Mouse (Mus musculus): Measurements from ENCODE around the gene Gm20547.
A peak's percentile ranks its signal among the peaks of the same experiment; 100 is the strongest.

The Gm20547 gene

DNA sequence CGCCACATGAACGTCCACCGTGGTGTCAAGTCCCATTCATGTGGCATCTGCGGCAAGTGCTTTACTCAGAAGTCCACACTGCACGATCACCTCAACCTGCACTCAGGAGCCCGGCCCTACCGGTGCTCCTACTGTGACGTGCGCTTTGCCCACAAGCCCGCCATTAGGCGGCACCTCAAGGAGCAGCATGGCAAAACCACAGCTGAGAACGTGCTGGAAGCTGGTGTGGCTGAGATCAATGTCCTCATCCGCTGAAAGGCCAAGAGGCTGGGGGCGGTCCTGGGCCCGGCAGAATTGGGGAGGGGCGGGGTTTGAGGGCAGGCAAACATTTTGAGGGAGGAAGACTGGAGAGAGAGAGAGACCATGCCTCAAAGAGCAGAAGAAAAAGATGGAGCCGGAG is 14.5 kb upstream of the Gm20547 start:
- DNase-seq (ENCODE audit: low spot score in 2 of 2) = no peak

- no peak for DNase-seq (ENCODE audit: low spot score in 2 of 2)
Measured at GRCm38 (mm10) chr17:34895724-34896123, 13.9 kb upstream of the Gm20547 start.

DNA sequence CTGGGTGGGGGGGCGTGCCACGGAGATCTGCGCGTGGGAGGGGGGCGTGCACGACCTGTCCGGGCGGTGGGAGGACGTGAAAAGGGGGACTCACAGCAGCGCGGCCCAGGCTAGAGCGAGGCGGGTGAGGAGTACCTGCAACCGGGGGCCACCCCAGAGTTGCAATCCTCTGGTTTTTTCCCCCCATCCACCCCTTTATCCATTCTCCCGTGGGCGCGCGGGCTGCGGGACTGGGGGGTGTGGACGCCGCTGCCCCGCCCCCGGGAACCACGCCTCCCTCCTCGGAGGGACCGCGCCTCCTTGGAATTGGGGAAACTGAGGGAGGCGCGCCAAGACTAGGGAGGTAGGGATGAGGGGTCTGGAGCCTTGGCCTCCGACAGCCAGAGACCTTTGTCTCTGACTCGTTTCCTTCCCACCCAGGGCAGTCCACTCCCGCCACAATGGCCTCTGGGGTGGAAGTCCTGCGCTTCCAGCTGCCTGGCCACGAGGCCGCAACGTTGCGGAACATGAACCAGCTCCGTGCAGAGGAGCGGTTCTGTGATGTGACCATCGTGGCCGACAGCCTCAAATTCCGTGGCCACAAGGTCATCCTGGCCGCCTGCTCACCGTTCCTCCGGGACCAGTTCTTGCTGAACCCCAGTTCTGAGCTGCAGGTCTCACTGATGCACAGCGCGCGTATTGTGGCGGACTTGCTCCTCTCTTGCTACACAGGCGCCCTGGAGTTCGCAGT is 13.1 kb upstream of the Gm20547 start:
- no peak for DNase-seq (ENCODE audit: low spot score in 2 of 2)

GRCm38 (mm10) chr17:34894074-34894597 is 12.3 kb upstream of the Gm20547 start:
- DNase-seq (ENCODE audit: low spot score in 2 of 2) = peak; percentile 89 to 90

- no peak for DNase-seq (ENCODE audit: low spot score in 2 of 2)
Measured at GRCm38 (mm10) chr17:34893072-34893824, 11.4 kb upstream of the Gm20547 start.

DNA sequence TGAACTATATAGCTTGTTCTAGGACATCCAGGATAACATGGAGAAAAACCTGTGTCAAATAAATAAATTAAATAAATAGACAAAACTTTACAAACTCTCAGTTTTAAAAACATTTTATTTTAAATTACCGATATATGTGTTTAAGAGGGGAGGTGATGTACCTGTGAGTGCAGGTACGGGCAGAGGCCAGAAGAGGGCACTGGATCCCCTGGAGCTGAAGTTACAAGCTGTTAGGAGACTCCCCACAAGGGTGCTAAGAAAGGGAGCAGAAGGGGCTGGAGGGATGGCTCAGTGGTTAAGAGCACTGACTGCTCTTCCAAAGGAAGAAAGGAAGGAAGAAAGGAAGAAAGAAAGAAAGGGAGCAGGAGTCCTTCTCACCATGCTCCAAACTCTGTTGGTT is 9.5 kb upstream of the Gm20547 start:
- no peak for DNase-seq (ENCODE audit: low spot score in 2 of 2)

- no peak for DNase-seq (ENCODE audit: low spot score in 2 of 2)
Measured at GRCm38 (mm10) chr17:34890074-34890743, 8.4 kb upstream of the Gm20547 start.

- DNase-seq (ENCODE audit: low spot score in 2 of 2) = no peak
Measured at GRCm38 (mm10) chr17:34887942-34888341, 6.1 kb upstream of the Gm20547 start.

DNA sequence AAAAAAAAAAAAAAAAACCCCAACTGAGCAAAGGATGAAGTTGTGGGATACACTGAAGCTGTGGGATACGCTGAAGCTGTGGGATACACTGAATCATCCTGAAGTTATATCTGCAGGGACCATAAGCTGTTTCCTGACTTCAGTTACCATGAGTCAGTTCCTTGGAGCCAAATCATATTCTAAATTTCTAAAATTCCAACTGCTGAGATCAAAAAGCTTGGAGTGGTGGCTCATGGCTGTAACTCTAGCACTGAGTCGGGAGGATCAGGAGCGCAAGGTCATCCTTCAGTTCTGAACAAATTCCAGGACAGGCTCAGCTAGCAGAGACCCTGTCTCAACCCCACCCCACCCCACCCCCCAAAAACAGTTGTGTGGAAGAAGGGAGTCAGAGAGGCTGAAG is 3.8 kb upstream of the Gm20547 start:
- DNase-seq (ENCODE audit: low spot score in 2 of 2) = no peak

GRCm38 (mm10) chr17:34884704-34885103 is 2.9 kb upstream of the Gm20547 start:
- no peak for DNase-seq (ENCODE audit: low spot score in 2 of 2)

- no peak for DNase-seq (ENCODE audit: low spot score in 2 of 2)
Measured at GRCm38 (mm10) chr17:34883332-34883731, 1.5 kb upstream of the Gm20547 start.

DNA sequence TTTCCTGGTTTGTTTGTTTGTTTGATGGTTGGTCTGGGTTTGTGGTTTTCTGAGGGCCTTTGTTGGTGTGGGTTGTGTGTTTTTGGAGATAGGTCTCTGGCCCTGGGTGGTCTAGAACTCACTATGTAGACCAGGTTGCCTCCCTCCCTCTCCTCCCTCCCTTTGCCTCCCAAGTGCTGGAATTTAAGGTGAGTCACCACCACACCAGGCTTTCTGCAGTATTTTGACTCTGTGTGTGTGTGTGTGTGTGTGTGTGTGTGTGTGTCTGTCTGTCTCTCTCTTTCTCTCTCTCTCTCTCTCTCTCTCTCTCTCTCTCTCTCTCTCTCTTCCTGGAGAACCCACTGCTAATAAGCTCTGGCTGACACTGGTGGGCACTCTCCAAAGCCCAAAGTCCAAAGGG is 676 bp downstream of the Gm20547 start:
- DNase-seq (ENCODE audit: low spot score in 2 of 2) = no peak

DNA sequence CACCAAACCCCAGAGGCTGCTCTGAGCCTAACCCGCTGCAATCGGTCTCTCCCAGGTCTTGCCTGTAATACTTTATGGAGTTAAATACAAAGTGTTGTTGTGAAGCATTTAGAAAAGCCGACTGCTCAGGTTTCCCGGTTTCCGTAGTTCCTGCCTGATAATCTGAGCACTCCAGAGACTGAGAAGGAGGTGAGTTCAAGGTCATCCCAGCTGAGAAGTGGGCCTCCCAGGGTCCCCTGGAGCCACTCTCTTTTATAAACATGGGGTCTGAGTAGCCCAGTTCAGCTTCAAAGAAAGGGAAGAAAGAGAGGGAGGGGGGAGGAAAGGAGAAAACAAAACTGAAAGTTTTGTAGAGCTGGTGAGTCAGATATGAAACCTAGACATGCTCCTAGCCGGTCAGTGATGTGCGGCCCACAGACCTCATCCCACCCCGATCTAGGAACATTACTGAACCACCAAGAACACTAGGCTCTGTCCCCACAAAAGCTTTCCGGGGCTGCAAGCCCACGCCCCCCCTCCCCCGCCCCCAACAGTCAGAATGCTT is 2.4 kb downstream of the Gm20547 start, which contains the start of gene Zbtb12:
Zbtb12 (plus strand) TSS at position 148 of the 544 bp plus-strand sequence.
- no peak for DNase-seq (ENCODE audit: low spot score in 2 of 2)

GRCm38 (mm10) chr17:34874321-34874720 is 7.5 kb downstream of the Gm20547 start:
- DNase-seq (ENCODE audit: low spot score in 2 of 2) = no peak

- DNase-seq (ENCODE audit: low spot score in 2 of 2) = no peak
Measured at GRCm38 (mm10) chr17:34865981-34866380, 15.9 kb downstream of the Gm20547 start.

- no peak for DNase-seq (ENCODE audit: low spot score in 2 of 2)
Measured at GRCm38 (mm10) chr17:34862416-34863081, 19.3 kb downstream of the Gm20547 start, which contains the start of gene Cfb. Gene Cfb, minus strand, starts transcription at chr17:34862518.

DNA sequence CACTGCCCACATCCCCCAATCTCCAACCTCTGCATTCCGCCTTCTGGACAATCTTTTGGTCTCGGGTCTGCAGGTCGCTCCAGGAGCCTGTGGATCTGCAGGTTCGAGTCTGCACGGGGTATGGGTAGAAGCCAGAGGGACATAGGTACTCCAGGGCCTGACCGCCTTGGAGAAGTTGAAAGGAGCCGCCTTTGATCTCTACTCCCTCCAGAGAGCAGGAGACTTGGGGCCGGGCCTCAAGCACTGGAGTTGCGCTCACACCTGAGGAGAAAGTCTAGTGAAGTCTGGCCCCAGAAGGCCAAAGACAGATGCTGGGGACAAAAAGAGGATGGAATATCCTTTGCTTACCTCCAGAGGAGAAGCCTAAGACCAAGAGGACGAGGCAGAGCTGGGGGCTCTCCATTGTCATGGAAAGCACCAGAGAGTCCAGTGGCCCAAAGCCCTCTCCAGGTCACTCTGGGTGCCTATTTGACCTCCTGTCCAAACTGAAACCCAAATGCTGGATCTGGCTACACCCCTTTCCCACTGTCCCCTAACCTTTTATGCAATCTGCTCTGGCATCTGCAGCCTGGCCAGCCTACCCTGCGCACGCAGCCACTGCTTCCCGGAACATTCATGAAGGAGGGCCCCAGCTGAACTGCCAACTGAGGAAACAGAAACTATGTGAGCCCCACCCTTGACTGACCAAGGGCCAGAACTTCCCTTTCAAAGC is 20.0 kb downstream of the Gm20547 start:
- DNase-seq (ENCODE audit: low spot score in 2 of 2) = no peak

DNA sequence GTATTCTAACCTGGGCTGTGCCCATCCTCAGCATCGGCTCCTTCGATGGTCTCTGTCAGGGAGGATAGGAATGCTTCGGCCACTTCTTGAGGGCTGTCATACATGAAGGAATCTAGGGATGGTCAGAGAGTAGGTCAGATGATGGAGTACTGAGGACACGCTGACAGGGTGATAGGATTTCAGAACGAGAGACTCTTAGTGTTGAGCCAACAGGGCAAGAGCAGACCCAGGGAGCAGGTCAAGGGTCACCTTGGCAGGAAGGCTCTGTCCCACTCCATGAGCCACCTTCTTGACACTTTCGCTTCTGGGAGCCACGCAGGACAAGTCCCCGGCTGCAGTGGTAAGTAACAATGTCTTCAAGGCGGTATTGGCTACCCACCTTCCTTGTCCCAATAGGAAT is 21.3 kb downstream of the Gm20547 start:
- DNase-seq (ENCODE audit: low spot score in 2 of 2) = no peak

DNA sequence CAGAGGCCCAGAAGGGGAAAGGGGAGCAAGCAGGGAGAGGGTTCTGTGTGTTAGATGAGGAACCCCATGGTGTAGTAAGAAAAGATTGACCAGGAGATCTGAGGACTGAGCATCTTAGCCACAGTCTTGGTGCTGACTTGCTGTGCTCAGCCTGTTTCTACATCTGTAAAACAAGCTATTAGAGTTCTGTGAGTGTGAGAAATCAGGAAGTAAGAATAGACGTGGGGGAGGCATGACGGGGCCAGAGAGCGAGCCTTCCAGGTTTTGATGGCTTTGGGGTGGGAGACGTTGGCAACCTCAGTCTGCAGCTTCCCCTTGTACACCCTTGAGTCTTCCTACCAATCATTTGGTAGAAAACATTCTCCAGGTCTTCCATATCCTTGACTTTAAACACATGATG is 23.2 kb downstream of the Gm20547 start:
- no peak for DNase-seq (ENCODE audit: low spot score in 2 of 2)

GRCm38 (mm10) chr17:34855825-34856224 is 26.0 kb downstream of the Gm20547 start:
- DNase-seq (ENCODE audit: low spot score in 2 of 2) = peak; percentile 38 to 48

- no peak for DNase-seq (ENCODE audit: low spot score in 2 of 2)
Measured at GRCm38 (mm10) chr17:34854761-34855160, 27.1 kb downstream of the Gm20547 start.

Data from spleen, postnatal 36 days (tissue).